Mouse (Mus musculus) retina, postnatal 7 days (tissue): ENCODE measurements around the gene Elof1.

Source experiments
- DNase-seq: peaks from one replicate; pipeline ENCODE4 v3.0.0-alpha.2; 2012; ENCODE audit warnings: low read depth, low spot score

Gene Elof1

DNA sequence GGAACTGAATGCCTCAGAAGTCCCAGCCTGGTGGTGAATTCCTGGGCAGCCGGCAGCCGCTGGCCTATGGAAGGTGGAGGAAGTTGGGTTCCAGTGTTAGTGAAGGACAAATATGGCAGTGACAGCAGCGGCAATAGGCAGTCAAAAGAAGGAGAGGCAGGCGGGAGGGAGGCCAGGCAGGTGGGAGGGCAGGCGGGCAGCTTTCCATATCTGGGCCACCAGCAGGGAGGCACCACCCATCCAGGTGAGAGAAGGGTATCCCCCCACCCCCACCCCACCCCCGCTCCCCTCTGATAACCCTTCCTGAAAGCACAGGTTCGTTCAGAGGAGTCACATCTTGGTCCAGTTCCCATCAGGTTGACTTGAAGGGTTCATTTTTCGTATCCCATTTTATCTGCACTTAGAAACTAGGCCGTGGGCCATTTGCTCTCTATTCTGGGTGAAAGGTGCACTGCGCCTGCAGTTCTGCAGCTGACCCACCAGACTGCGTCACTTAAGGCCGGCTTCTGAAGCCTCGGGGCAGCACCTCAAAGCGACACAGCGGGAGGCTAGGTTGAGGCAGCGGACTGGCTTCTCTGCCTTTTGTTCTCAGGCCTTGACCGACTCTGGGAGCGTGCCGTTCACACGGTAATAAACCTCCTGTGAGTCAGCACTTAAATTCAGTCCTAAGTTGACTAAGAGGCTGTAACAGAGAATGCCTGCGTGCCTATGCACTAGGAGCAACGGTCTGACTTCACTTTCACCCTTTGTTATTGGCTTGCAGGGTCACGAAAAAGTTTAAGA lies 20.0 kb upstream of the Elof1 start:
- DNase-seq: no peak

DNA sequence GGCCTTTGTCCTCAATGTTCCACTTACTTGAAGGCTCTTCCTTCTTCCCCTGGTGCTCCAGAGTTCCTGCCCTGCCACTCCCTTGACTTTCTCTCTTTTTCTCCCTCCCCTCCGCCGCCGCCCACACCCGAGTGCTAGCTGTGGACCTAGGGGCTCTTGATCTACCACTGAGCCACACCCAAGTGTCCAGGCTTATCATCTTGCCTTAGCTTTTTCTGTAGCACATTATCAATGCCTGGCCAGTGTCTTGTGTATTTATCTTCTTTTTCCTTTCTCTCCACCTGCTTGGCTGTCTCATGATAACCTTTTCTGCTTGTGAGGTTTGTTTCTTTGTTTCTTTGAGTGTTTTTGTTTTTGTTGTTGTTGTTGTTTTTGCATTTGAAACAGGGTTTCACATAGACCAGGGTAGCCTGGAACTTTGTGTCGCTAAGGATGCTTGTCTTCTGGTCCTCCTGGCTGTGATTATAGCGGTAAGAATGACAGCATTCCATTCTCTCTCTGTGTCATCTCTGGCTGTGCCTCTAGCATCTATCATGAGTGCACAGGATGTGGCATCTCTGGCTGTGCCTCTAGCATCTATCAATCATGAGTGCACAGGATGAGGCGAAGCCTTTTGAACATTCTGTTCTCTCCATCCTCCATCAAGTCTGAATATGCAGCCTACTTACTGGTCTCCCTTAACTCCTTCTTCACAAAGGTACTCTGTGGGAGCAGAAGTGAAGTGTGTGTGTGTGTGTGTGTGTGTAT lies 18.8 kb upstream of the Elof1 start, which contains the start of gene Acp5:
Gene Acp5, minus strand, starts transcription at position 68 of the 747 bp plus-strand sequence.
- no peak for DNase-seq

DNA sequence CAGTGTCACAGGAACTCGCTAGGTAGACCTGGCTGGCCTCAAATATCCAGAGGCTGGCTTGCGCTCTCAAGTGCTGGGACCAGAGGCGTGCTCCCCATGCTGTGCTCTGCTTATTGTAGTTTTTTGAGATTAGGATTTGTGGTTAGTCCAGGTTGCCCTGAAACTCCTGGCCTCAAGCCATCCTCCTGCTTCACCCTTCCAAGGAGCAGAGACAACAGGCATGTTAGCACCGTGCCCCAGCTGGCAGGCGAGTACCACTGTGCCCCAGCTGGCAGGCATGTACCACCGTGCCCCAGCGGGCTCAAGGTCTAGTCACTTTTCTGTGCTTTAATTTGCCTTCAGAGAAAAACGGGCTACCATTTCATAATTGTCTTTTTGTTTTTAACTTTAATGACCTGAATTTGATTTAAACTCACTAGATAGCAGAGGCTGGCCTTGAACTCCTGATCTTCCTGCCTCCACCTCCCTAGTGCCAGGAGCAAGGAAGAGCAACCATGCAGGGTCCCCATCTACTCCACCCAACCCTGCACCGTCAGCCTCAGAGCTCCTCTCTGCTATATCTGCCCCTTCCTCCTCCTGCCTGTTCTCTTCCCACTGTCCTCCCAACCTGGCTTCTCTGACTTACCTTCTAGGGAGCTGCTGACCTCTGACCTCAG lies 18.1 kb upstream of the Elof1 start:
- DNase-seq: no peak

DNA sequence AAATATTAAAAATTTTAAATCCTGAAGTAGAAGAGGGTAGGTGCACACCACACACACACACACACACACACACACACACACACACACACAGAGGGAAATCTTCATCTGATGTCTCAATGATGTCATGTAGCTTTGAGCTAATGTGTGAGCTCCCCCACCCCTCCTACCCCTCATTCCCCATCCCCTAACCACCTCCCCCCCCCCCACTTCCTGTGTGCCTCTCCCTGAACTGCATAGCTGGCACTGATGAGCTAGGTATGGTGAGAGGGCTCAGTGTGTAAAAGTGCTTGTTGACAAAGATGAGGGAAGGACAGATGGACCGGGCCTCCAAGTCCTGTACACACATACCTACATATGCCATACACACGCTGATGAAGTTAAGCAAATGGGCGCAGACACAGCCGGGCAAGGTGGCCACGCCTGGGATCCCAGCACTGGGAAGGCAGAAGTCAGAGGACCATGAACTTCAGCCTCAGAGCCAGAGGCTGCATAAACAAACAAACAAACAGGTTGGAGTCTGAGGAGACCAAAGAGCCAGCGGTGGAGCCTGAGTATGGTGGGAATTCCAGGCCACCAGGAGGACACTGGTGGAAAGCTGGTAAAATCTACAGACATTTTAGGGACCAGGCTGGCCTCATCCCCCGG lies 17.4 kb upstream of the Elof1 start:
- no peak for DNase-seq

DNA sequence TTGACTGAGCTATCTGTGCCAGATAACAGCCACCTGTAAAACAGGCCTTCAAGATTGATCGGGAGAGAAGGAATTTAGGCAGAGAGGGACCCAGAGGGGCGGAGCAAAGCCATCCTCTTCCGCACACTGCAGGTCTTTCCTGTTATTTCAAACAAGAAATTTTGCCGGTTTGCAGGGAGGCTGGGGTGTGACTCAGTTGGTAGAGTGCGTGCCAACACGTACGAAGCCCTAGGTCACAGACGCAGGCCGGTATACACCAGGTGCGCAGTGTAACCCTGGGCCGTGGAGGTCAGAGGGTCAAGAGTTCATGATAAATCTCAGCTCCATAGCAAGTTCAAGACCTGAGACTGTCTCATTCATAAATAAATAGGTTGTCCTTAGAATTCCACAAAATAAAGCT lies 15.2 kb upstream of the Elof1 start:
- no peak for DNase-seq

DNA sequence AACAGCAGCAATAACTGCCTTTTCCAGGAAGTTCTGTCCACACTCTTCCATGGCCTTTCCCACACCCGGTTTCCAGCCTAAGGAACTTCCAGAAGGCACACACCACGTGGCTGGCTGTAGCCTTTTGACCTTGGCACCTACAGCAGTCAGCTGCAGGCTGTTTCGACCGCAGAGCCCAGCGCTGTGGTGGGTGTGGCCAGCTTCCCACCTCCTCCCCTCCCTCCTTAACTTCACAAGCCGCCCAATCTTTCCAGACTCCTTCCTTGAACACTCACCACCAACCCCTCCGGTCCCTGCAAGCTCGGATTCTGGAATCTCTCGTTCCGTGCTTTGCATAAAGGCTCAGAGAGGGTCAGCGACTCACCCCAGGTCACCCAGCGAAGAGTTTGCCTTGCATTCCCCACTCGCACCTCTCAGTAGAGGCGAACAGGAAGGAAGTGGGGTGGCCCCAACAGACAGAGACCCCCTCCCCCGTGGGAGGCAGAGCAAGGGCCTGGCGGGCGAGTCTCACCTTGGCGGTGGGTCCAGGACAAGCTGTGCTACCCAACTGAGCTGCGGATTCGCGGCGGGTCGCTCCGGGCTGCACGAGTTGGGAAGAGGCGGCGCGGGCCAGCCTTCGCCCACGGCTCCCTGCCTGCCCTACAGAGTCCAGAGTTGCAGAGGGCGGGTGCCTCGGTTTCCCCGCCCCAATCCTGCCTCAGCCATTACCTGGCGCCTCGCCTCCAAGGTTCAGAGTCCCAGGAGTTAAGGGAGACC lies 14.4 kb upstream of the Elof1 start:
- DNase-seq: no peak

DNA sequence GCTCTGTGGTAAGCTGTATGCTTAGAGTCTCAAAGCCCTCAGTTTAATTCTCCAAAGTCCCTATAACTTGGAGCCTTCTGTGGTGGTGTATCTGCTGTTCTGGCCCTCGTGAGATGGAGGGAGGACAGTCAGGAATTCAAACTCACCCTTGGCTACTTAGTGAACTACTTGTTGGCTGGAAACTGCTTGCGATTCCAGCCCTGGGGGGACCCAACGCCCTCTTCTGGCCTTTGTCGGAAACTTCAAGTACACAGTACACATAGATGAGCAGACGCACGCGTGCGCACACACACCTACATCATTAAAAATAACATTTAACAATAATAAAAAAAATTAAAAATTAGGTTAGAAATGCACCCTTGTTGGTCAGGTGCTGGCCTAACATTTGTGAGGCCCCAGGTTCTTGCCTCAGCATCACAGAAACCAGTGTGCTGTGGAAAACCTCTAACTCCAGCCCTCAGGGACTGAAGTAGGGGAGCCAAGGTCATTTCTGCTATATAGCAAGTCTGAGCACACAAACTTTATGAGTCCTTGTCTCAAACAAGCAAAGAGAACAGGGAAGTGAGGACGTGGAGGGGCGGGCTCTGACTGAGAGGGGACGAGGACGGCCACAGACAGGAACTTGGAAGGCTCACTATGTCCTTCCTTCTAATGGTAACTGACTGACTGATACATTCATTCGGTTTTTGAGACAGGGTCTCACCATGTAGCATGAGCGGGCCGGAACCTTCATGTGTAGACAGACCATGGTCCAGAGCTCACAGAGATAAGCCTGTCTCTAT lies 8.5 kb upstream of the Elof1 start:
- DNase-seq: no peak

DNA sequence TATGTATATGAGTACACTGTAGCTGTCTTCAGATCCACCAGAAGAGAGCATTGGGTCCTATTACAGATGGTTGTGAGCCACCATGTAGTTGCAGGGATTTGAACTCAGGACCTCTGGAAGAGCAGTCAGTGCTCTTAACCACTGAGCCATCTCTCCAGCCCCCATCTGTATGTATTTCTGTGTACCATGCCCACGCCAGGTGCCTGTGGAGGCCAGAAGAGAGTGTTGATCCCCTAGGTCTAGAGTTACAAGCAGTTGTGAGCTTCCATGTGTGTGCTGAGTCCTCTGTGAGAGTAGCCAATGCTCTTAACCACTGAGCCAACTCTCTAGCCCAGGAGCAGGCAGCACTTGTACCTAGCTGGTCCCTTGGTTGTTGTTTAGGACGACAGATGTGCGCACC lies 7.2 kb upstream of the Elof1 start:
- DNase-seq: no peak

DNA sequence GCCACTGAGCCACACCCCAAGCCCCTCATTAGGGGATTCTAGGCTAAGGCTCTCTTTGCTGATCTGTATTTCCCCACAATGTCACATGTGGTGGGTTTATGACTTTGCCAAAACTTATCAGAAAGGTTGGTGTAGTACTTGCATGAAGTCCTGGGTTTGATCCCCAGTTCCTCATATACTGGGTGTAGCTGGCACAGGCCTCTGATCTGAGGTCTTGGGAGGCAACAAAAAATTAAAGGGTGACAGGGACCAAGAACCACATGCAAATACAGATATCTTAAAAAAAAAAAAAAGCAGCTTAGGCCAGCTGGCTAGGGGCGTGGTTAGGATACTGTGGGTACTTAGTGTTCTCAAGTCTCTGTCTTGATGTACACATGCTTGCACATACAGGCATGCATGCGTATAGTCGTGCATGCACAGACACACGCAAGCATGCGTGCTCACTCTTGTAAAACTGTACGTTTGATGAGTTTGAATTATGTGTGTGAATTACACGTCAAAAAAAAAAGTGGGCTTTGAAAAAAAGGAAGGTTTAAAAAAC lies 6.2 kb upstream of the Elof1 start:
- DNase-seq: no peak

DNA sequence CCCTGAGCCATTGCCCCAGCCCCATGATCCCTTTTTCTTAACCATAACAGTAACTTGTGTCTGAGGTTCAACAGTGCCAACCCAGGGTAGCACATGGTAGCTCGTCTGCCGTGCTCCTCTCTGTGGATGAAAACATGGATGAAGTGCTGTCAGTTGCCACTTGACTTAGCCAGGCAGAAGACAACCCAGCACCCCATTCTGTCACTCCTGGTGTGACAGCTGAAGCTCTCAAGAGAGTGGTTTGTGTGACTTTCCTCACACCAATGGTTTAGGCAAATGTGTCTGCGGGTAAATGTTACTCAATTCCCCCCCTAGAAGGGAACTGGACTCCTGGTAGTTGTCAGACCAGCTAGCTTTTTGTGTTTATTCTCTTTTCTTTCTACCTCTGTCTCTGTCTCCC lies 5.0 kb upstream of the Elof1 start:
- DNase-seq: no peak

DNA sequence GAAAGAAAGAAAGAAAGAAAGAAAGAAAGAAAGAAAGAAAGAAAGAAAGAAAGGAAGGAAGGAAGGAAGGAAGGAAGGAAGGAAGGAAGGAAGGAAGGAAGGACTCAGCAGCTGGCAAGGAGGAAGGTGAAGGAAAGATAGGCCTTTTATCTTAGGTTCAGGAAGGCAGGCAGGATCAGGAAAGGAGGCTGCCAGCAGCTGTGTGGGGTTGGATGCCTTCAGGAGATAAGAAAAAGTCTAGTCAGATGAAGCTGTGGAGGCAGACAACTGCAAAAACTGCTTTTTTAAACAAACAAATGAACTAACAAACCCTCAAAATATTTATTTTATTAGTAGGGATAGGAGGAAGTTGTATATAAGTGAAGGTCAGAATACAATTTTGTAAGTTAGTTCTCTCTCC lies 4.6 kb upstream of the Elof1 start:
- no peak for DNase-seq

DNA sequence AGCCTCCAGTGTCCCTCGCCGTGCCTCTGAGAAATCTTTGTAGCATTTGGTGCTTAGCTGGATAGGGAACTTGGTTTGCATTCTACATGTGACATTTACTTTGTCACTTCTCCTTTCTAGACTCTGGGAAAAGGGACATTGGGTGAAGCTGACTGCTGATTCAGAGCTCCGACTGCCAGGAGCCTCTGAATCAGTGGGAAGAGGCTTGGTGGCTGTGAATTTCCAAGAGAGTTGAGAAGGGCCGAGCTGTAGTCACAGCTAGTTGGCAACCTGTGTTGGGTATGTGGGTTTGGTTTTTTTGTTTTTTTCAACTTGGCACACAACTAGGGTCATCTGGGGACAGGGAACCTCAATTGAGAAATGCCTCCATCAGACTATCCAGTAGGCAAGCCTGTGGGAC lies 2.6 kb upstream of the Elof1 start:
- DNase-seq: no peak

DNA sequence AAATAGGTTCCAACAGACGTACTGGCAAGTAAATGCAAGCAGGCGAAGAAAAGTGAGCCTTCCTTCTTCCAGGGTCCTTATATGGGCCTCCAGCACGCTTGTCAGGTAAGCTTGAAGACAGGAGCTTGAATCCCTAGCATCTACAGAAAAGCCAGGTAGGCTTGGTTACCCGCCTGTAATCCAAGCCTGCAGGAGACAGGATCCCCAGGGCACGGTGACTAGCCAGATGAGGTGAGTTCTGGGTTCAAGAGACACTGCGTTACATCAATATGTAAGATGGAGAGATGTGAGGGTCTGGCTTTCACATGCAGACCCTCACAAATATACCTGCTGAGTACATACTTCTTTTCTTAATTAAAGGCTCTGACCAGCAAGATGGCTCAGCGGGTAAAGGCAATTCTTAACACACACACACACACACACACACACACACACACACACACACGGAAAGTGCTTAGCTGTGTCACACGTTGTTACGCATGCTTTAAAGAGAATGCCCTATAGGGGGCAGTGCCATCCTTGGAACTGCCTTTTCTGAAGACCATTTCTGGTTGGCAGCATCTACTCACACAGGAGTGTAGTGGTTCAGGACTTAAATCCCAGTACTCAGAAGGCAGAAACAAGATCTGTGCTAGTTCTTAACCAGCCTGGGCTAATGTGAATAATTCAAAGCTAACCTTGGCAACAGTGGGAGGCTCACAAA lies 933 bp upstream of the Elof1 start:
- DNase-seq: peak; percentile 50

DNA sequence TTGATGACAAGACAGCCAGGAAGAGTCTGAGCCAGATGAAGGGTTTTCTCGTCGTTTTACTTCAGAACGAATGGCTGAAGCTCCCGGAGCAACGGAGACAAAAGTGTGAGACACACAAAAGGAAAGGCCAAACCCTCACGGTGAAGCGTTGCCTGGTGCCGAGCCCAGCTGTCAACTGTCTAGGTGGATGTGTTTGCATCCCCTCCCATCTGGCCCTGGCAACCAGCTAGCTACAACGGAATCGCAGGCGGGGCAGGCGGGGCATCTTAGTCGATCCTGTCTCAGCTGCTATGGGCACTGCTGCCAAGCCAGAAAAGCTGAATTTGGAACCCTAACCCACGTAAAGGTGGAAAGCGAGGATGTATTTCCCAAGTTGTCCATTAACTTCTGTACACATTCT lies 886 bp downstream of the Elof1 start:
- DNase-seq: no peak

DNA sequence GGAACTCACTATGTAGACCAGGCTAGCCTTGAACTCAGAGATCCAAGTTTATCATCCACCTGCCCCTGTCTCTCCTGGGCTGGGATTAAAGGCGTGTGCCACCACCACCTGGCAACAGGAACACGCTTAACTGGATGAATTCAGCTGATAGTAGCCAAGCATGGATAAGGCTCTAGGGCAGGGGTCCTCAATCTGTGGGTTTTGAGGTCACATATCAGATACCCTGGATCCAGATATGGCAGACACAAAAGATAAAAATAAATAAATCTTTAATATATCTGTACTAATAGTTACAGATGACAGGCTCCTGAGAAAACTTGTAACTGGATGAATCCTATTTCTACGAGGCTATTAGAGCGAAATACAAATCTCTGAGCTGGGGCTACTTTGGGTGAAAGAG lies 1.3 kb downstream of the Elof1 start:
- DNase-seq: no peak

DNA sequence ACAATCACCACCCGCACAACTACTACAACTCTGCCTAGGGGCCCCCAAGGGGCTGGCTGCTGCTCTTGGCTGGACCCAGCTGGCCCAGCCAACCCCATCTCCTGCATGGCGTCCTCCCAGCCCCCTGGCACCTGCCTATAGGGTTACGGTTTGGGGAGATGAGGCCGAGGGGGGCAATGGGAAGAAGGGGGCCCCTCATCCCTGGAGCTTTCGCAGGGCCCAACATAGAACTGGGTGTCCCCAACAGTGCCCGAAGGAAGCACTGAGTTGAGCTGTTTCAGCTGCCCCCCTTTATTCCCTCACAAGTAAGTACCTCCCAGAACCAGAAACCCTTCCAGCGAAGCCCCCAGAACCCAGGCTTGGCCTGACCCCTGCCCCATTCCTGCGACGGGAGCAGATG lies 8.8 kb downstream of the Elof1 start:
- DNase-seq: no peak

DNA sequence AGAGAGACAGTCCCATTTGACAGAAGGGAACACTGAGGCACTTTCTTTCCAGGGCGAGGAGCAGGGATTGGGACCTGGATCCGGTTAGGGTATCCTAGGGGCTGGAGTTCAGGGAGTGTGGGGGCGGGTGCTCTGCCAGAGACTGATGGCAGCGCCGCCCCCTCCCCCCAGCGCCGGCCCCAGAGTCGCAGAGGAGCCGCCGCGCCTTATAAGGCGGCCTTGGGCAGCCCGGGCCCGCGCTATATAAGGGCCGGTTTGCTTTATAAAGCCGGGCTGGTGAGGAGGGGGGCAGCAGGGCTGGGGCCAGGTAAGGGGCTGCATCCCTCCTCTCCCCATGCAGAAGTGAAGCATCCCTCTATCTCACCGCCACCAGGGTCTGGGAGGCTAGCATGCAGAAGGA lies 17.1 kb downstream of the Elof1 start:
- no peak for DNase-seq

DNA sequence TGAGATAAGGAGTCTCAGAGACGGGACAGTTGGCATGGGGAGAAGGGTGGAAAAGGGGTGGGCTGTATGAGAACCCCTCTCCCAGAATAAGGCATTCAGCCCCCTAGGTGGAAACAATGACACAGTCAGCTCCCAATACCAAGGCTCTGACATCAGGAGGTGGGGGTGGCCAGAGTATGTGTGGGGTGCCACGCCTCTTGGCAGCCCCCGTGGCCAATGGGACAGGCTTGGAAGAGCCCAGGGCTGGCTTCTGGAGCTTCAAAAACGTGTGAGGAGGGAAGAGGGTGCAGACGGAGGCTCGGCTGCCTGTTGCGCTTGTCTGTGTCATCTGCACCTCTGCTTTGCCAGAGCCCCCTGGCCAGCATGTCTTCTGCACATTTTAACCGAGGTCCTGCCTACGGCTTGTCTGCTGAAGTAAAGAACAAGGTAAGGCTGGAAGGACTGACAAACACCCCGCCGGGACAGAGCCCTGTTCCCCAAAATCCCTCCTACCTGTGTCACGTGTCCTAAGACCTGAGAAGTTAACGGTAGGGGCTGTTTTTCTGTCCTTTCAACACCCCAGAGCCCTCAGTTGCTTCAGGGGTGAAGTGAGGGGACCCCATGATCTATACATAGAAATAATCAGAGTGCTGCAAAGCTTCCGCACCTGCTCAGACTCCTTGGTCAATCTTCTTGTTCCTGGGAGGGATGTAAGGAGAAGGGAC lies 17.8 kb downstream of the Elof1 start, which contains the start of gene Cnn1:
Gene Cnn1, plus strand, starts transcription at position 224 of the 704 bp plus-strand sequence.
- DNase-seq: no peak

DNA sequence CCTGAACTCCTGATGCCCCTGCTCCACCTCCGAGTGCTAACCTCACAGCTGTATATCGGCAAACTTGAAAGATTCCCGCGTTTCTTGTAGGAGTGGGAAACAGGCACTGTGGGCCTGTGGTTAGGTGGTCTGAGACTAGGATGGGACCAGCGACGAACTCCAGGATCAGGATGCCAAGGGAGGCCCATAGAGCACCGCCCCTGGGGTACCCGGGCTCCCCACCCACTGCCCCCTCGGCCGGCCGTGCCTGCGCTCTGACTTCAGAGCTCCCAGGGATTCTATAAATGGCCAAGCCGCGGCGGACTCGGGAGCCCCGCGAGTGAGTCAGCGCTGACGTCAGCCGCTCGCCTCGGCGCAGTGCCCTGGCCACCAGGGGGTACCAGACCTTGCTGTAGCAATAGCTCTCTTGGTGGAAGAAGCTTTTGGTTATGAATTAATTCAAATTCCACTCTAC lies 21.1 kb downstream of the Elof1 start:
- peak; percentile 32 for DNase-seq
